24 mouse cellular contexts compared by ENCODE assay signal in the genomic region with DNA sequence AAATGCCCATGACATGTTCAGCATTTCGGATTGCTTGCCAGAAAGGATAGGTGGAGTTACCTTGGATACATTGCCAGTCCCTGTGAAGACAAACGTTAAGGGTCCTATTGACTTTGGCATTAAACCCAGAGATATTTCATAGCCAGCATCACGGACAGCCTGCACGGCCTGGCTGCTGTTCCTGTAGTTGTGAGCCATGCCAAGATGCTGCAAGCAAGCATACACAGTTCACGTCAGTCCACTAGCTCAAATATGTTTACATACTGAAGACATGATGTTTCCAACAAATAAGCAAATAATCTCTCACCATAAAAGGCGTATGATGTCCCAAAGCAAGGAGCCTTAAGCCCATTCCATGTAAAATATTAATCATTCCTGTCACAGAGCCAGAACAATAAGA. TPM values are rescaled to one million over a fixed set of nuclear protein-coding genes. Genes with fewer than 3 reads are reported as not detected.
"Had no signal": no experiment of that assay in that cellular context is flagged by ENCODE, and none has a peak within 500 bp of the region (broad histone marks: within the 10 kb centered on the region; RNA-seq: fewer than 3 reads in every experiment).

No protein-coding gene starts in this region.

- H3K4me3 ChIP-seq: limb, embryonic 12.5 days; limb, embryonic 15.5 days; midbrain, embryonic 12.5 days; myocyte; neural tube, embryonic 13.5 days; stomach, embryonic 15.5 days had no signal

- H3K4me2 ChIP-seq: limb, embryonic 12.5 days; limb, embryonic 15.5 days; midbrain, embryonic 12.5 days; neural tube, embryonic 13.5 days; stomach, embryonic 15.5 days had no signal

- H3K27ac ChIP-seq: limb, embryonic 12.5 days; limb, embryonic 15.5 days; liver, embryonic 14.5 days; macrophage; midbrain, embryonic 12.5 days; neural tube, embryonic 13.5 days; stomach, embryonic 15.5 days had no signal

- H3K27me3 ChIP-seq: limb, embryonic 12.5 days; limb, embryonic 15.5 days; midbrain, embryonic 12.5 days; neural tube, embryonic 13.5 days; stomach, embryonic 15.5 days had no signal

- H3K9me3 ChIP-seq: limb, embryonic 12.5 days; limb, embryonic 15.5 days; midbrain, embryonic 12.5 days; neural tube, embryonic 13.5 days; stomach, embryonic 15.5 days had no signal

- H3K4me1 ChIP-seq: limb, embryonic 12.5 days; limb, embryonic 15.5 days; midbrain, embryonic 12.5 days; neural tube, embryonic 13.5 days; stomach, embryonic 15.5 days had no signal

- H3K36me3 ChIP-seq: limb, embryonic 12.5 days; limb, embryonic 15.5 days; midbrain, embryonic 12.5 days; neural tube, embryonic 13.5 days; stomach, embryonic 15.5 days had no signal

- ATAC-seq: inflammation-experienced regulatory T-cells, adult 6 months; intestine, embryonic 16.5 days; midbrain, embryonic 16.5 days had no signal

- H3K9ac ChIP-seq: limb, embryonic 12.5 days; limb, embryonic 15.5 days; liver, embryonic 14.5 days; midbrain, embryonic 12.5 days; neural tube, embryonic 13.5 days; stomach, embryonic 15.5 days had no signal

- DNase-seq: kidney, adult 18-20 months; kidney, adult 9 months; kidney, postnatal 14 days; kidney, postnatal 4 days; left cerebral cortex, postnatal 4 days; lung, postnatal 10 days; retina, postnatal 1 day; right cerebral cortex, postnatal 25 days; spleen, adult 18-20 months; thymus, postnatal 25 days had no signal

RNA-seq across cellular contexts. Expression of gene Aass, which starts 18.0 kb away (rescaled TPM):
- total RNA-seq: megakaryocyte, adult 5-6 weeks; monocyte, adult 5-6 weeks; neutrophil, adult 5-6 weeks had no signal
- polyA plus RNA-seq: macrophage, myocyte had no signal
